Mouse (Mus musculus) inflammation-experienced regulatory T-cells (primary cell): Measurements from ENCODE around the gene Hk1. TPM values are rescaled to one million over a fixed set of nuclear protein-coding genes. Genes with fewer than 3 reads are reported as not detected.

Experiments used
- polyA plus RNA-seq, 2 experiments: library from polyadenylated mRNA; unstranded; fragments of 100-300 nt; shearing (Covaris generic); gene quantifications; one replicate each; pipeline ENCODE4 v1.2.1; 2017

The Hk1 gene
- polyA plus RNA-seq = 100 to 1,000 TPM; 113 to 116 TPM

GRCm38 (mm10) chr10:62379808-62380207, at the start of gene Hk1:
TSS of gene Hk1 (minus strand) at chr10:62379908.

GRCm38 (mm10) chr10:62422255-62422654, 42.5 kb upstream of the Hk1 start, which contains the start of gene Hkdc1:
TSS of gene Hkdc1 (minus strand) at chr10:62422491.

GRCm38 (mm10) chr10:62252000-62252488, 127.7 kb downstream of the Hk1 start, which contains the start of gene Tacr2:
TSS of gene Tacr2 (plus strand) at chr10:62252438.

GRCm38 (mm10) chr10:62230708-62231394, 148.9 kb downstream of the Hk1 start, which contains the start of gene Tspan15:
TSS of gene Tspan15 (minus strand) at chr10:62231251.

Other genes starting within 250 kb of the Hk1 start
- gene Neurog3, start 246.8 kb downstream of the Hk1 start, polyA plus RNA-seq = under 1 TPM in 1 of 2 experiments, not detected in 1; 0.62 TPM
- 10 to 100 TPM in 1 of 2 experiments, 1 to 10 TPM in 1; 3.1 to 17.9 TPM for gene Fam241b, start 236.0 kb downstream of the Hk1 start, polyA plus RNA-seq
- 1 to 10 TPM in 1 of 2 experiments, under 1 TPM in 1; 0.94 to 3.2 TPM for gene Tspan15, start 148.7 kb downstream of the Hk1 start, polyA plus RNA-seq
- not detected for gene Tacr2, start 127.5 kb downstream of the Hk1 start, polyA plus RNA-seq
- under 1 TPM; 0.35 to 0.56 TPM for gene Hkdc1, start 42.6 kb upstream of the Hk1 start, polyA plus RNA-seq
- not detected for gene 4930507D05Rik, start 69.6 kb upstream of the Hk1 start, polyA plus RNA-seq
- 10 to 100 TPM; 24.9 to 26.1 TPM for gene Supv3l1, start 69.8 kb upstream of the Hk1 start, polyA plus RNA-seq
- 10 to 100 TPM; 66.9 to 69.9 TPM for gene Vps26a, start 106.9 kb upstream of the Hk1 start, polyA plus RNA-seq
- 1,000 to 10,000 TPM in 1 of 2 experiments, 100 to 1,000 TPM in 1; 762 to 1,217 TPM for gene Srgn, start 147.5 kb upstream of the Hk1 start, polyA plus RNA-seq
- 10 to 100 TPM; 39.9 to 50.2 TPM for gene Kif1bp, start 198.5 kb upstream of the Hk1 start, polyA plus RNA-seq
- gene Ddx21, start 222.4 kb upstream of the Hk1 start, polyA plus RNA-seq = 10 to 100 TPM; 38.8 to 43.9 TPM